8 mouse cellular contexts compared by ENCODE assay signal in genomic region chr11:97818571-97818970, GRCm38 (mm10). TPM values are rescaled to one million over a fixed set of nuclear protein-coding genes. Genes with fewer than 3 reads are reported as not detected.
DNase-seq lines count a peak whose midpoint lies in the region; ATAC-seq and TF ChIP-seq lines count a peak whose summit lies in the region.

No protein-coding gene starts in this region.

- H3K36me3 ChIP-seq in ES-Bruce4 (ENCODE audit: control insufficient read depth, insufficient read depth, low read length, poor library complexity, severe bottlenecking) (peaks cover 28% of the 10 kb centered on the region), macrophage (ENCODE audit: inconsistent target) (peaks cover 37% of the 10 kb centered on the region; the same call in 1 of the 2 replicates)
- H3K36me3 ChIP-seq in forebrain, embryonic 10.5 days (replicated peaks): peaks cover 77% of the 10 kb centered on the region
- H3K36me3 ChIP-seq in kidney, postnatal 0 days (ENCODE audit: insufficient read depth, low read length): peaks cover 28% of the 10 kb centered on the region

- TF ChIP-seq EP300 in ES-Bruce4 (IDR thresholded peaks at IDR 0.05; ENCODE audit: insufficient read depth, low read depth, low read length): no peak

- no peak for TF ChIP-seq CTCF in ES-Bruce4 (IDR thresholded peaks at IDR 0.05; ENCODE audit: low read depth, low read length)
- TF ChIP-seq CTCF in kidney, postnatal 0 days (IDR thresholded peaks at IDR 0.05; ENCODE audit: low read depth): no peak

- no peak for ATAC-seq in kidney, postnatal 0 days (replicated peaks; ENCODE audit: low FRiP score, low read depth)

- H3K79me2 ChIP-seq in macrophage (ENCODE audit: inconsistent target): peaks cover 100% of the 10 kb centered on the region

- peaks cover 16% of the 10 kb centered on the region for H3K4me1 ChIP-seq in ES-Bruce4 (ENCODE audit: control insufficient read depth, insufficient read depth, low read length)
- peaks cover 89% of the 10 kb centered on the region for H3K4me1 ChIP-seq in forebrain, embryonic 10.5 days
- H3K4me1 ChIP-seq in kidney, postnatal 0 days (replicated peaks; ENCODE audit: insufficient read depth, low read length): peaks cover 34% of the 10 kb centered on the region

- H3K27ac ChIP-seq in ES-Bruce4 (ENCODE audit: insufficient read depth, low read length) (peak overlapping the region; percentile 55), macrophage (0 out of 2 replicates have a peak overlapping the region, but pooled peaks have one; percentile 15)
- peak overlapping the region; percentile 93 for H3K27ac ChIP-seq in forebrain, embryonic 10.5 days
- peak overlapping the region; percentile 31; the same call in 1 of the 2 replicates for H3K27ac ChIP-seq in kidney, postnatal 0 days

- peak overlapping the region; percentile 19 for H3K9ac ChIP-seq in ES-Bruce4 (ENCODE audit: low read depth, poor library complexity, severe bottlenecking)
- H3K9ac ChIP-seq in kidney, postnatal 0 days (ENCODE audit: low read depth, low read length): 0 out of 2 replicates have a peak overlapping the region, but pooled peaks have one; percentile 18

- no peak overlapping the region for H3K4me3 ChIP-seq in ES-Bruce4 (ENCODE audit: low read depth, low read length)
- peak overlapping the region; percentile 25; the same call in 1 of the 2 replicates for H3K4me3 ChIP-seq in forebrain, embryonic 10.5 days
- H3K4me3 ChIP-seq in kidney, postnatal 0 days (replicated peaks; ENCODE audit: low read depth, low read length): no peak overlapping the region
- H3K4me3 ChIP-seq in macrophage (ENCODE audit: inconsistent target): no peak overlapping the region

- DNase-seq in cerebellum, adult 18-20 months: peak; percentile 49 to 50
- DNase-seq in cerebellum, adult 9-10 months: no peak
- peak; percentile 68 for DNase-seq in forebrain, embryonic 10.5 days (ENCODE audit: extremely low spot score, low spot score)
- DNase-seq in kidney, postnatal 0 days (ENCODE audit: low spot score): no peak
- no peak for DNase-seq in thymus, postnatal 0 days (ENCODE audit: low spot score)
- DNase-seq in right cerebral cortex, postnatal 4 days: no peak

- H3K4me2 ChIP-seq in kidney, postnatal 0 days (ENCODE audit: low read length): no peak overlapping the region

- WGBS in forebrain, embryonic 10.5 days: 1% methylated on average over 4 of the region's 4 CpGs
- WGBS in kidney, postnatal 0 days: 22% methylated on average over 4 of the region's 4 CpGs
- 63% methylated on average over 4 of the region's 4 CpGs for WGBS in macrophage (ENCODE audit: missing documents)

- H3K27me3 ChIP-seq in ES-Bruce4 (ENCODE audit: control insufficient read depth, insufficient read depth, low read length, poor library complexity, severe bottlenecking): no peaks in the 10 kb centered on the region
- no peaks in the 10 kb centered on the region for H3K27me3 ChIP-seq in forebrain, embryonic 10.5 days (ENCODE audit: poor library complexity, severe bottlenecking)
- no peaks in the 10 kb centered on the region for H3K27me3 ChIP-seq in kidney, postnatal 0 days (ENCODE audit: insufficient read depth, low read length)

- no peak for TF ChIP-seq POLR2A in ES-Bruce4 (IDR thresholded peaks at IDR 0.05; ENCODE audit: insufficient read depth, low read length)

- no peaks in the 10 kb centered on the region for H3K9me3 ChIP-seq in ES-Bruce4 (replicated peaks; ENCODE audit: control insufficient read depth, insufficient read depth, low read length, poor library complexity, severe bottlenecking)
- H3K9me3 ChIP-seq in forebrain, embryonic 10.5 days: no peaks in the 10 kb centered on the region
- H3K9me3 ChIP-seq in kidney, postnatal 0 days (replicated peaks; ENCODE audit: low read length): no peaks in the 10 kb centered on the region

RNA-seq across cellular contexts. Expression of gene Lasp1, which starts 19.8 kb away (rescaled TPM):
- polyA plus RNA-seq in ES-Bruce4 (2011; ENCODE audit: insufficient read depth, insufficient read length, low read depth, missing spikeins) (228 and 231 TPM in 2 replicates), macrophage (2018) (151 to 499 TPM (median 254 TPM) in 3 replicates)
- 85.5 and 87.3 TPM in 2 replicates for polyA plus RNA-seq in forebrain, embryonic 10.5 days (2016; fragmentation: Nextera tagmentation; extraction: Ambion mirVana)
- 87.7 and 96.4 TPM in 2 replicates for polyA plus RNA-seq in kidney, postnatal 0 days (2015; fragmentation: Nextera tagmentation; extraction: Ambion mirVana)
- total RNA-seq in macrophage (2018; cell fraction: chromatin; rRNA removed): 100 to 1,000 TPM in 24 of 26 experiments, 10 to 100 TPM in 2; 72.2 to 414 (median 208) TPM
- 100 to 1,000 TPM; 171 to 234 (median 210) TPM for total RNA-seq in macrophage (2018; cell fraction: cytosol; rRNA removed)
- 100 to 1,000 TPM in 25 of 26 experiments, 10 to 100 TPM in 1; 82.4 to 238 (median 191) TPM for total RNA-seq in macrophage (2018; cell fraction: nucleus; rRNA removed)
- 98.7 and 108 TPM in 2 replicates for polyA plus RNA-seq in thymus, postnatal 0 days (2015; fragmentation: Nextera tagmentation; extraction: Ambion mirVana)

RNA-seq across cellular contexts. Expression of gene B230217C12Rik, which starts 22.0 kb away (rescaled TPM):
- polyA plus RNA-seq in ES-Bruce4 (2011; ENCODE audit: insufficient read depth, insufficient read length, low read depth, missing spikeins): 2.8 and 3.4 TPM in 2 replicates
- 13.3 and 15.9 TPM in 2 replicates for polyA plus RNA-seq in forebrain, embryonic 10.5 days (2016; fragmentation: Nextera tagmentation; extraction: Ambion mirVana)
- 5.1 and 5.6 TPM in 2 replicates for polyA plus RNA-seq in kidney, postnatal 0 days (2015; fragmentation: Nextera tagmentation; extraction: Ambion mirVana)
- 1 to 10 TPM in 5 of 26 experiments, under 1 TPM in 9, not detected in 12; 0.37 to 2.5 (median 0.74) TPM for total RNA-seq in macrophage (2018; cell fraction: chromatin; rRNA removed)
- total RNA-seq in macrophage (2018; cell fraction: cytosol; rRNA removed): 1 to 10 TPM in 7 of 26 experiments, under 1 TPM in 19; 0.44 to 1.3 (median 0.86) TPM
- 1 to 10 TPM in 6 of 26 experiments, under 1 TPM in 13, not detected in 7; 0.23 to 3.6 (median 0.78) TPM for total RNA-seq in macrophage (2018; cell fraction: nucleus; rRNA removed)
- 0.68 to 1.1 TPM (median 0.72 TPM) in 3 replicates for polyA plus RNA-seq in macrophage (2018)
- polyA plus RNA-seq in thymus, postnatal 0 days (2015; fragmentation: Nextera tagmentation; extraction: Ambion mirVana): 4.5 and 5.0 TPM in 2 replicates

RNA-seq across cellular contexts. Expression of gene Rpl23, which starts 36.3 kb away (rescaled TPM):
- polyA plus RNA-seq in ES-Bruce4 (2011; ENCODE audit: insufficient read depth, insufficient read length, low read depth, missing spikeins) (777 and 842 TPM in 2 replicates), macrophage (2018) (992 to 1,238 TPM (median 1,231 TPM) in 3 replicates)
- polyA plus RNA-seq in forebrain, embryonic 10.5 days (2016; fragmentation: Nextera tagmentation; extraction: Ambion mirVana): 449 and 492 TPM in 2 replicates
- polyA plus RNA-seq in kidney, postnatal 0 days (2015; fragmentation: Nextera tagmentation; extraction: Ambion mirVana): 716 and 863 TPM in 2 replicates
- total RNA-seq in macrophage (2018; cell fraction: chromatin; rRNA removed): 100 to 1,000 TPM; 108 to 477 (median 140) TPM
- total RNA-seq in macrophage (2018; cell fraction: cytosol; rRNA removed): 1,000 to 10,000 TPM in 6 of 26 experiments, 100 to 1,000 TPM in 20; 449 to 1,138 (median 724) TPM
- total RNA-seq in macrophage (2018; cell fraction: nucleus; rRNA removed): 100 to 1,000 TPM; 131 to 371 (median 177) TPM
- 766 and 768 TPM in 2 replicates for polyA plus RNA-seq in thymus, postnatal 0 days (2015; fragmentation: Nextera tagmentation; extraction: Ambion mirVana)

RNA-seq across cellular contexts. Expression of gene 1700001P01Rik, which starts 42.9 kb away (rescaled TPM):
- 0.99 TPM in 1 of 2 replicates, not detected in the other for polyA plus RNA-seq in ES-Bruce4 (2011; ENCODE audit: insufficient read depth, insufficient read length, low read depth, missing spikeins)
- polyA plus RNA-seq in forebrain, embryonic 10.5 days (2016; fragmentation: Nextera tagmentation; extraction: Ambion mirVana): 0.73 TPM in 1 of 2 replicates, not detected in the other
- not detected in 2 replicates for polyA plus RNA-seq in kidney, postnatal 0 days (2015; fragmentation: Nextera tagmentation; extraction: Ambion mirVana)
- 1 to 10 TPM in 8 of 26 experiments, not detected in 18; 1.5 to 2.2 (median 2.0) TPM for total RNA-seq in macrophage (2018; cell fraction: chromatin; rRNA removed)
- total RNA-seq in macrophage (2018; cell fraction: cytosol; rRNA removed): not detected
- 1 to 10 TPM in 3 of 26 experiments, not detected in 23; 1.2 to 1.8 (median 1.4) TPM for total RNA-seq in macrophage (2018; cell fraction: nucleus; rRNA removed)
- polyA plus RNA-seq in macrophage (2018): not detected in 3 replicates
- polyA plus RNA-seq in thymus, postnatal 0 days (2015; fragmentation: Nextera tagmentation; extraction: Ambion mirVana): 0.44 TPM in 1 of 2 replicates, not detected in the other

RNA-seq across cellular contexts. Expression of gene Cwc25, which starts 52.2 kb away (rescaled TPM):
- polyA plus RNA-seq in ES-Bruce4 (2011; ENCODE audit: insufficient read depth, insufficient read length, low read depth, missing spikeins) (14.5 and 16.9 TPM in 2 replicates), macrophage (2018) (16.4 to 22.4 TPM (median 16.9 TPM) in 3 replicates)
- 20.3 and 22.0 TPM in 2 replicates for polyA plus RNA-seq in forebrain, embryonic 10.5 days (2016; fragmentation: Nextera tagmentation; extraction: Ambion mirVana)
- 13.9 and 14.8 TPM in 2 replicates for polyA plus RNA-seq in kidney, postnatal 0 days (2015; fragmentation: Nextera tagmentation; extraction: Ambion mirVana)
- 10 to 100 TPM; 37.3 to 76.4 (median 49.9) TPM for total RNA-seq in macrophage (2018; cell fraction: chromatin; rRNA removed)
- total RNA-seq in macrophage (2018; cell fraction: cytosol; rRNA removed): 10 to 100 TPM; 18.8 to 25.0 (median 21.2) TPM
- 10 to 100 TPM; 24.8 to 40.9 (median 32.6) TPM for total RNA-seq in macrophage (2018; cell fraction: nucleus; rRNA removed)
- polyA plus RNA-seq in thymus, postnatal 0 days (2015; fragmentation: Nextera tagmentation; extraction: Ambion mirVana): 17.7 and 18.5 TPM in 2 replicates

Comparison
In these comparisons a context has a peak if more than half of its experiments do, and no peak if none do; other contexts are left out.
1. DNase-seq: peak in cerebellum, adult 18-20 months (2 of 2) and forebrain, embryonic 10.5 days (single experiment); none in cerebellum, adult 9-10 months (single experiment), kidney, postnatal 0 days (single experiment), thymus, postnatal 0 days (single experiment) and right cerebral cortex, postnatal 4 days (single experiment).
2. H3K27ac ChIP-seq: peak in every context shown above with its lines; median percentile 93 in forebrain, embryonic 10.5 days; 55 in ES-Bruce4; 31 in kidney, postnatal 0 days; 15 in macrophage.